Mouse (Mus musculus) neural tube, embryonic 14.5 days (tissue): ENCODE measurements at regions not wholly inside any gene's neighbourhood (a gene's known extent, or its start where the extent isn't known, plus 50 kb on each side); places are given as distances from the start of the nearest gene placed in this dataset.

Experiments
- ATAC-seq: fragments of 200-750 bp; cut with Nextera tagmentation; 2 replicates; pipeline ENCODE4 v1.8.0; 2017; ENCODE audit warnings: low read depth, mild to moderate bottlenecking, moderate TSS enrichment, moderate library complexity
- H3K27ac ChIP-seq: fragments of 300-500 bp; sonication (generic); 2 replicates; pipeline ENCODE4 v1.5.1; 2014; ENCODE audit warnings: low read depth, mild to moderate bottlenecking, control low read depth, low read length, moderate library complexity, mixed read lengths
- H3K27me3 ChIP-seq: fragments of 300-500 bp; sonication (generic); 2 replicates; pipeline ENCODE4 v1.6.1; 2014; ENCODE audit warnings: low read length; ENCODE audit not compliant: control insufficient read depth, insufficient read depth
- H3K36me3 ChIP-seq: fragments of 300-500 bp; sonication (generic); 2 replicates; pipeline ENCODE4 v1.6.1; 2014; ENCODE audit warnings: low read length, mixed read lengths; ENCODE audit not compliant: control insufficient read depth, insufficient read depth
- H3K4me1 ChIP-seq: fragments of 300-500 bp; sonication (generic); 2 replicates; pipeline ENCODE4 v1.6.1; 2014; ENCODE audit warnings: low read length; ENCODE audit not compliant: control insufficient read depth, insufficient read depth
- H3K4me2 ChIP-seq: fragments of 300-500 bp; sonication (generic); 2 replicates; pipeline ENCODE4 v1.6.1; 2014; ENCODE audit warnings: mild to moderate bottlenecking, low read depth, low read length, control low read depth
- H3K4me3 ChIP-seq: fragments of 300-500 bp; sonication (generic); 2 replicates; pipeline ENCODE4 v1.5.1; 2014; ENCODE audit warnings: low read depth, low read length, control low read depth, mixed read lengths
- H3K9ac ChIP-seq: fragments of 300-500 bp; sonication (generic); replicated peaks from 2 replicates; pipeline ENCODE4 v1.6.1; 2014; ENCODE audit warnings: low read depth, mild to moderate bottlenecking, control low read depth, low read length, mixed read lengths
- H3K9me3 ChIP-seq: fragments of 300-500 bp; sonication (generic); 2 replicates; pipeline ENCODE4 v1.6.1; 2016; ENCODE audit warnings: low read length; ENCODE audit not compliant: control insufficient read depth
- WGBS: fragments of 180-500 bp; shearing (Covaris S2); extraction: QIAGEN DNeasy Blood & Tissue Kit; methylation state at CpG from one replicate; pipeline ENCODE4 v1.1.7; 2014; 5-methylcytosine and 5-hydroxymethylcytosine counted together

GRCm38 (mm10) chr6:99927933-99928555 is 201.9 kb upstream of the Prok2 start:
- H3K9me3 ChIP-seq: no peaks in the 10 kb centered on the region
- 43% methylated on average over 10 of the region's 10 CpGs for WGBS
- H3K36me3 ChIP-seq: no peaks in the 10 kb centered on the region
- no peak overlapping the region for H3K4me2 ChIP-seq
- H3K27ac ChIP-seq: no peak overlapping the region
- no peaks in the 10 kb centered on the region for H3K4me1 ChIP-seq
- H3K4me3 ChIP-seq: no peak overlapping the region
- H3K27me3 ChIP-seq: no peaks in the 10 kb centered on the region
- no peak for ATAC-seq
- no peak overlapping the region for H3K9ac ChIP-seq

GRCm38 (mm10) chr6:99924181-99924580 is 198.0 kb upstream of the Prok2 start:
- ATAC-seq: no peak
- WGBS: 29% methylated on average over 8 of the region's 8 CpGs
- Histone ChIP-seq H3K36me3 (no peaks in the 10 kb centered on the region), H3K27me3 (no peaks in the 10 kb centered on the region), H3K4me3 (no peak overlapping the region), H3K27ac (no peak overlapping the region), H3K9me3 (no peaks in the 10 kb centered on the region), H3K9ac (no peak overlapping the region), H3K4me1 (no peaks in the 10 kb centered on the region), H3K4me2 (no peak overlapping the region)

- Histone ChIP-seq H3K4me2 (no peak overlapping the region), H3K36me3 (no peaks in the 10 kb centered on the region), H3K27me3 (no peaks in the 10 kb centered on the region), H3K9ac (no peak overlapping the region), H3K9me3 (no peaks in the 10 kb centered on the region), H3K27ac (no peak overlapping the region), H3K4me3 (no peak overlapping the region), H3K4me1 (peaks cover 2% of the 10 kb centered on the region; the same call in 1 of the 2 replicates)
- ATAC-seq: no peak
- WGBS: 75% methylated on average over 5 of the region's 5 CpGs
Observed at GRCm38 (mm10) chr6:99921966-99922365, 195.8 kb upstream of the Prok2 start.

GRCm38 (mm10) chr6:99919816-99920562 is 193.8 kb upstream of the Prok2 start:
- H3K27me3 ChIP-seq: no peaks in the 10 kb centered on the region
- H3K4me1 ChIP-seq: peaks cover 2% of the 10 kb centered on the region; the same call in 1 of the 2 replicates

GRCm38 (mm10) chr6:99918351-99918750 is 192.2 kb upstream of the Prok2 start:
- Histone ChIP-seq H3K4me3 (no peak overlapping the region), H3K27ac (no peak overlapping the region), H3K36me3 (no peaks in the 10 kb centered on the region), H3K9ac (no peak overlapping the region), H3K4me1 (peaks cover 2% of the 10 kb centered on the region; the same call in 1 of the 2 replicates), H3K4me2 (no peak overlapping the region), H3K27me3 (no peaks in the 10 kb centered on the region), H3K9me3 (no peaks in the 10 kb centered on the region)
- 72% methylated on average over 3 of the region's 3 CpGs for WGBS
- no peak for ATAC-seq

More at GRCm38 (mm10) chr6:99919816-99920562, 193.8 kb upstream of the Prok2 start:
- Histone ChIP-seq H3K4me3 (no peak overlapping the region), H3K9ac (no peak overlapping the region), H3K36me3 (no peaks in the 10 kb centered on the region), H3K9me3 (no peaks in the 10 kb centered on the region), H3K27ac (no peak overlapping the region), H3K4me2 (no peak overlapping the region)
- ATAC-seq: no peak
- 70% methylated on average over 7 of the region's 7 CpGs for WGBS

GRCm38 (mm10) chr6:99909921-99910320 is 183.7 kb upstream of the Prok2 start:
- H3K4me2 ChIP-seq: no peak overlapping the region
- no peak overlapping the region for H3K4me3 ChIP-seq
- H3K36me3 ChIP-seq: no peaks in the 10 kb centered on the region
- no peaks in the 10 kb centered on the region for H3K4me1 ChIP-seq
- ATAC-seq: no peak
- no peak overlapping the region for H3K9ac ChIP-seq
- no peaks in the 10 kb centered on the region for H3K9me3 ChIP-seq
- no peaks in the 10 kb centered on the region for H3K27me3 ChIP-seq
- H3K27ac ChIP-seq: no peak overlapping the region
- WGBS: 76% methylated on average over 7 of the region's 7 CpGs

- Histone ChIP-seq H3K9ac (no peak overlapping the region), H3K27me3 (no peaks in the 10 kb centered on the region), H3K4me1 (no peaks in the 10 kb centered on the region), H3K4me2 (no peak overlapping the region), H3K27ac (no peak overlapping the region), H3K36me3 (no peaks in the 10 kb centered on the region), H3K4me3 (no peak overlapping the region), H3K9me3 (no peaks in the 10 kb centered on the region)
- no peak for ATAC-seq
- WGBS: 67% methylated on average over 7 of the region's 7 CpGs
Observed at GRCm38 (mm10) chr6:99909459-99909858, 183.3 kb upstream of the Prok2 start.

GRCm38 (mm10) chr6:99908066-99908465 is 181.9 kb upstream of the Prok2 start:
- Histone ChIP-seq H3K27me3 (no peaks in the 10 kb centered on the region), H3K4me1 (no peaks in the 10 kb centered on the region), H3K36me3 (no peaks in the 10 kb centered on the region), H3K4me3 (no peak overlapping the region), H3K4me2 (no peak overlapping the region), H3K27ac (no peak overlapping the region), H3K9me3 (no peaks in the 10 kb centered on the region), H3K9ac (no peak overlapping the region)
- ATAC-seq: no peak
- WGBS: 91% methylated on average over 3 of the region's 3 CpGs

GRCm38 (mm10) chr6:99905194-99905593 is 179.0 kb upstream of the Prok2 start:
- Histone ChIP-seq H3K9me3 (no peaks in the 10 kb centered on the region), H3K4me3 (no peak overlapping the region), H3K27ac (no peak overlapping the region), H3K4me1 (peaks cover under 1% of the 10 kb centered on the region; the same call in 1 of the 2 replicates), H3K36me3 (no peaks in the 10 kb centered on the region), H3K4me2 (no peak overlapping the region), H3K9ac (no peak overlapping the region), H3K27me3 (peaks cover 4% of the 10 kb centered on the region; the same call in 1 of the 2 replicates)
- ATAC-seq: no peak
- WGBS: 92% methylated on average over 5 of the region's 5 CpGs
